Mouse (Mus musculus) lung, adult 2 months (tissue): ENCODE data around the gene Wnk1.

Experiments
- CTCF ChIP-seq: fragments of 200-500 bp; IDR thresholded peaks from 2 replicates; pipeline ENCODE4 v1.5.1; 2011; ENCODE audit warnings: mild to moderate bottlenecking, low read length, control low read depth; ENCODE audit not compliant: insufficient read depth
- POLR2A ChIP-seq: fragments of 200-500 bp; IDR thresholded peaks from 2 replicates; pipeline ENCODE4 v1.6.1; 2011; ENCODE audit warnings: low read depth, mild to moderate bottlenecking, control low read depth, low read length, borderline replicate concordance; ENCODE audit errors: extremely low read depth

DNA sequence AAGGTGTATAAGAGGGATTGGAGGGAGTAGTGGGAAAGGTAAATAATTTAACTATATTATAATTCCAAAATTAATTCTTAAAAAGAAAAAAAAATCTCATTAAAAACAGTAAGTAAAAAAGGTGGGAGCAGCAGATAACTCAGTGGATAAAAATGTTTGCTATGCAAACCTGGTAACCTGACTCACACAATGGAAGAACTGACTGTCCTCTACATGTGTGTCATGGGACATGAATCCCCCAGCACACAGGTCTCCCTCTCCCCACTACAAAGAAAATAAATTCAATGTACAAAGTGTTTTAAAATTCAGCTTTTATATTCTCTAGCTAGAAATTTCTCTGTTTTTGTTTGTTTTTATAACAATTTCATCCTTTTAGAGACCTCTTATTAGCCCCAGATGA is 27.9 kb downstream of the Wnk1 start:
- TF ChIP-seq CTCF (no peak), POLR2A (no peak)
